Mouse (Mus musculus) hindbrain, embryonic 15.5 days (tissue): ENCODE data around the gene Inip. TPM values are rescaled to one million over a fixed set of nuclear protein-coding genes. Genes with fewer than 3 reads are reported as not detected.

ENCODE experiments used
- ATAC-seq: fragments of 200-750 bp; cut with Nextera tagmentation; 2 replicates; pipeline ENCODE4 v1.8.0; 2017; ENCODE audit warnings: low read depth, moderate number of reproducible peaks, moderate TSS enrichment; ENCODE audit not compliant: low FRiP score
- H3K27ac ChIP-seq: fragments of 300-500 bp; sonication (generic); replicated peaks from 2 replicates; pipeline ENCODE4 v1.5.1; 2015; ENCODE audit warnings: mild to moderate bottlenecking, inconsistent platforms
- H3K27me3 ChIP-seq: fragments of 300-500 bp; sonication (generic); 2 replicates; pipeline ENCODE4 v1.6.1; 2015; ENCODE audit warnings: control low read depth, inconsistent platforms
- H3K36me3 ChIP-seq: fragments of 300-500 bp; sonication (generic); 2 replicates; pipeline ENCODE4 v1.6.1; 2015; ENCODE audit warnings: control low read depth, inconsistent platforms
- H3K4me1 ChIP-seq: fragments of 300-500 bp; sonication (generic); replicated peaks from 2 replicates; pipeline ENCODE4 v1.6.1; 2015; ENCODE audit warnings: control low read depth, inconsistent platforms
- H3K4me2 ChIP-seq: fragments of 300-500 bp; sonication (generic); 2 replicates; pipeline ENCODE4 v1.6.1; 2015; ENCODE audit warnings: moderate library complexity, mild to moderate bottlenecking, inconsistent platforms
- H3K4me3 ChIP-seq: fragments of 300-500 bp; sonication (generic); 2 replicates; pipeline ENCODE4 v1.5.1; 2015; ENCODE audit warnings: mild to moderate bottlenecking, inconsistent platforms
- H3K9ac ChIP-seq: fragments of 300-500 bp; sonication (generic); 2 replicates; pipeline ENCODE4 v1.6.1; 2015; ENCODE audit warnings: inconsistent platforms
- H3K9me3 ChIP-seq: fragments of 300-500 bp; sonication (generic); 2 replicates; pipeline ENCODE4 v1.6.1; 2016; ENCODE audit warnings: control low read depth, inconsistent platforms
- WGBS: fragments of 180-500 bp; shearing (Covaris S2); methylation state at CpG from one replicate; pipeline ENCODE4 v1.1.7; 2015; 5-methylcytosine and 5-hydroxymethylcytosine counted together
- polyA plus RNA-seq: library from polyadenylated mRNA; unstranded; fragments of >200 nt; fragmentation: Nextera tagmentation; extraction: Ambion mirVana; gene quantifications from 2 replicates; pipeline ENCODE4 v1.2.1, GENCODE M21; 2015

The Inip gene
- 53.3 and 53.8 TPM in 2 replicates for polyA plus RNA-seq

DNA sequence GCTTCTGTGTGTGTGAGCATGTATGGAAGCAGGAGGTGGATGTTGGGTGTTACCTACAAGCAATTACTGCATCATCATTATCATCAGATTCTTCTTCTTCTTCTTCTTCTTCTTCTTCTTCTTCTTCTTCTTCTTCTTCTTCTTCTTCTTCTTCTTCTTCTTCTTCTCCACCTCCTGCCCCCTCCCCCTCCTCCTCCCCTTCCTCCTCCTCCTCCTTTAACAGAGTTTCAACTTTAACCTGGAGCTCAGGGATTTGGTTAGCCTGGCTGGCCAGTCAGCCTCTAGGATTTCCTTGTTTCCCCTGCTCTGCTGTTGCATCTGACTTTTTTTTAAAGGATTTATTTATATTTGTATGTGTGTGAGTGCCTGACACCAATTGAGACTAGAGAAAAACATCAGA lies at the start of gene Inip:
Inip (minus strand) TSS at position 101 of the 400 bp plus-strand sequence.
- Histone ChIP-seq H3K9me3 (no peaks in the 10 kb centered on the region), H3K27ac (no peak within 1 kb of the TSS), H3K4me2 (no peak within 1 kb of the TSS), H3K4me1 (peaks cover 6% of the 10 kb centered on the region; the same call in 1 of the 2 replicates), H3K9ac (no peak within 1 kb of the TSS), H3K36me3 (no peaks in the 10 kb centered on the region), H3K4me3 (no peak within 1 kb of the TSS), H3K27me3 (no peaks in the 10 kb centered on the region)
- ATAC-seq = no peak

DNA sequence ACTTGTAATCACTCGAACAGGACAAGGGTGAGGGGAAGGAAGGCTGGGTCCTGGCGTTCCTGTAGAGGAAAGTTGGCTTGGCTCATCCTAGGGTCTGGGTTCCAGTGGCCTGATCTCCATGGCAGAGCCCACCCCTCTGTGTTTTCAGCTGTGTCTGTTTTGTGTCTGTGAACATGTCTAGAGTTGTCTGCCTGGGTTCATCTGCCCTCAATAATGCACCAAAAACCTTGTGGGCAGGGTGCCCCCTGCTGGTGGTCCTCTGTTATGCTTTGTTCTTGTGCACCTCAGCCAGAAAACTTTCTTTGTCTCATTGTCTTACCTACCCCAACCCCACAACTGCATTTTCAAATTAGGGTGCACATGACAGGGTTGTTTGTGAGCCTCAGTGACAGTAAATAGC lies 48.8 kb upstream of the Inip start:
- no peak for ATAC-seq
- H3K27ac ChIP-seq = no peak overlapping the region
- 71% methylated on average over 2 of the region's 2 CpGs for WGBS

DNA sequence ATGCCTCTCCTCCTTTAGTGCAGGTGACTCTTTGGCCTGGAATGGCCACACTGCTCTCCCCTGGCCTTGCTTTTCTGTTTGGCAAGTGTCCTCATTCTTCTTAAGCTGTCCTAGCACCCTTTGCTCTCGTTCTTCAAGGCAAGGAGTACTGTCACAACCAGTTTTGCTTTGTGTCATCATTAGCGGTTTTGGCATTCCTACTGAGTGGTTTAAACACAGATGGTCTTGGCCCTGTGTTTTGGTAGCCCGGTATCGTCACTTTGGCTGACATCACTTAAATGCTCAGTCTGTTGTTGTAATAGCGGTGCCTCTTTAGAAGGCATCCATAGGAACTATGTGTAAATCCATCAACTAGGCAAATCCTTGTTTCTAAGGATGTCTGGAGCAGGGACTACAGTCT lies 46.1 kb upstream of the Inip start:
- ATAC-seq = no peak
- WGBS = 86% methylated on average over 5 of the region's 5 CpGs
- Histone ChIP-seq H3K4me1 (peaks cover 16% of the 10 kb centered on the region), H3K4me3 (no peak overlapping the region), H3K9ac (no peak overlapping the region), H3K27ac (no peak overlapping the region), H3K27me3 (no peaks in the 10 kb centered on the region), H3K36me3 (no peaks in the 10 kb centered on the region), H3K9me3 (no peaks in the 10 kb centered on the region), H3K4me2 (no peak overlapping the region)

More for the DNA sequence above, 48.8 kb upstream of the Inip start:
- Histone ChIP-seq H3K9ac (no peak overlapping the region), H3K4me3 (no peak overlapping the region), H3K9me3 (no peaks in the 10 kb centered on the region), H3K4me1 (peaks cover 12% of the 10 kb centered on the region), H3K4me2 (no peak overlapping the region), H3K36me3 (no peaks in the 10 kb centered on the region), H3K27me3 (no peaks in the 10 kb centered on the region)

DNA sequence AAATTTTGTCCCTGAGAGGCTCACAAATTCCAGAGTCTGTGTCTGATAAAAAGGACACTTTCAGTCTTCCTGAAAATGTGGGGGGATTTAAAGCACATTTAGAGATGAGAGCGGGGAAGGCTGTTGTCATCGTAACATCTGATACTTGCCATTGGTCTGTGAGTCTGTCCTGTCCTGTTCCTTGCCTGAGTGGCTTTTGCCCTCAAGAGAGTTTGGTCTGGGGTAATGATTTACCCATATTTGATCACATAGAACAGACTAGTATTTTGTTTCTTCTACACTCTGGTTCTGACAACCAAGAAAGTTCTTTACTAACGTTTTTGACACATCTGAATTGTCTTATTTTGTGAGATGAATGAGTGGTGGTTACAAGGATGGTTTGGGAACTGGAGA lies 43.9 kb upstream of the Inip start:
- no peak overlapping the region for H3K9ac ChIP-seq
- no peak overlapping the region for H3K4me3 ChIP-seq
- no peaks in the 10 kb centered on the region for H3K27me3 ChIP-seq
- H3K9me3 ChIP-seq = no peaks in the 10 kb centered on the region
- ATAC-seq = no peak
- peaks cover 12% of the 10 kb centered on the region for H3K4me1 ChIP-seq
- no peaks in the 10 kb centered on the region for H3K36me3 ChIP-seq
- no peak overlapping the region for H3K27ac ChIP-seq
- 95% methylated on average over 3 of the region's 3 CpGs for WGBS
- H3K4me2 ChIP-seq = no peak overlapping the region

DNA sequence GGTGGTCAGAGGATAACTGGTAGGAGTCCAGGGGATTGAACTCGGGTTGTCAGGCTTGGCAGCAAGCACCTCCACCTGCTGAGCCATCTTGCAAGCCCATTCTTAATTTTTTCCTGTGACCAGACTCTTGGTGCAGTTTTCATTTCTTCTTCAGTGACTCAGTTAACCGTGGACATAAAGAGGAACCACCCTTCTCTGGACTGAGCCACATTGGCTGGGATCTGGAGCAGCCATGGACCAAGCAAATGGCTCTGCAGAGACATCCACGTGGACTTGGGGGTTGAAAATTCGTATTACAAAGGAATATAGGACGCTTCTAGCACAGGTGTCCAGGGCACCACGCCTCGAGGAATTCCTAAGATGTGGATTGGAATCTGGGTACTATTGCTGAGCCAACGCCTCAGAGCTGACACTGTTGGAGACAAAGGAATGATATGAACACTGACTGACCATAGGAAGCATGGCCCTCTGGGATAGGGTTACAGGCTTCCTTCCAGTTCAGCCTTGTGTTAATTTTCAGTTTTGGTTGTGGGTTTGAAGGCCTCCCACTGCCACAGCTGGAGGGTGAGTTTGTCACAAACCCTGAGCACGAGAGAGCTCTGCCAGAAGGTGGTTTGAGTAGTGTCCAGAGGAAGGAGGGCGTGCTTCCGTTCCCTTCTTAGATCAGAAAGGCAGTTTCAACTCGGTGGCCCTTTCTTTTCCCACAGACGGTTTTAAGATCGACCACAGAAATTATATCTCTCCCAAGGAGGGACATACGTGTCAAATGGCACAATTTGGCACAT lies 43.3 kb upstream of the Inip start:
- no peak overlapping the region for H3K27ac ChIP-seq
- no peaks in the 10 kb centered on the region for H3K27me3 ChIP-seq
- no peak overlapping the region for H3K9ac ChIP-seq
- H3K4me1 ChIP-seq = peaks cover 10% of the 10 kb centered on the region
- 91% methylated on average over 15 of the region's 15 CpGs for WGBS
- no peaks in the 10 kb centered on the region for H3K36me3 ChIP-seq
- no peaks in the 10 kb centered on the region for H3K9me3 ChIP-seq
- no peak overlapping the region for H3K4me2 ChIP-seq
- no peak overlapping the region for H3K4me3 ChIP-seq
- no peak for ATAC-seq

DNA sequence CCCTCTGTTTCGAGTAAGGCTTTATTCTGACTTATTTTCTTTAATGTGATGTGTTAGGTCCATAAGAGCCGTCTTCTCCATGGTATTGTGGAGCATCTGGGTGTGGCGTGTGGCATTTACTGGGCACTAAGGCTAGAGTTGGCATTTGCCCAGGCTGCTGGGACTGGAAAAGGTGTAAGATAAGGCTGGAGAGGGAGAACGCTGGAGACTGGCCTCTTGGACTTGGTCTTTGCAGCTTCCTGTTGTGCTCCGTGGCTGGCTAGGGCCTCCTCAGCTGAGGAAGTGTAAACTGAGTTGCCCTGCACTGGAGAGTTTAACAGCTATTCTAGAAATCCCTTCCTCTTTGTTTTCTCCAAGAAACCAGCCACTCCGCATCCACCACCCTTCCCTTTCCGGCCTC lies 36.3 kb upstream of the Inip start:
- no peak overlapping the region for H3K4me2 ChIP-seq
- no peak overlapping the region for H3K27ac ChIP-seq
- no peaks in the 10 kb centered on the region; the same call in 1 of the 2 replicates for H3K36me3 ChIP-seq
- no peaks in the 10 kb centered on the region for H3K27me3 ChIP-seq
- ATAC-seq = no peak
- H3K9me3 ChIP-seq = no peaks in the 10 kb centered on the region
- WGBS = 87% methylated on average over 7 of the region's 7 CpGs
- H3K4me3 ChIP-seq = no peak overlapping the region
- H3K4me1 ChIP-seq = peaks cover 13% of the 10 kb centered on the region
- H3K9ac ChIP-seq = no peak overlapping the region

DNA sequence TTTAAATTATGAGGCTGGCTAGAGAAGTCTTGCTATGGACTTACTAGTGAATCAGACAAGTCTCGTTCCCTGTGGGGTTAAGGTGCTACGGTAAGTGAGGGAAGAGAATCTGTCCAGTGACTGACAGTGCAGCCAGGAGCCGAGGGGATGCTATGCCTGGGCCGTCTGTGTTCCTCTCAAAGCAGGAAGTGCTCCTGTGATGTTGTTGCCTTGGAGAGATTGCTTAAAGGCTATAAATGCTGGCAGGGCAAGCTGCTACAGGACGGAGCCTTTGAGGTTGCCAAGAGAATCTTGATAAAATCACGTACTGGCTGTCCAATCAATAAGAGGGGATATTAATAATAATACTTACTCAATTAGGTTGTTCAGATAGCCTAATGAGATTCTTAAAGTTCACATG lies 31.4 kb upstream of the Inip start:
- H3K4me1 ChIP-seq = no peaks in the 10 kb centered on the region
- H3K36me3 ChIP-seq = no peaks in the 10 kb centered on the region; the same call in 1 of the 2 replicates
- no peak overlapping the region for H3K4me3 ChIP-seq
- H3K9me3 ChIP-seq = no peaks in the 10 kb centered on the region
- H3K4me2 ChIP-seq = no peak overlapping the region
- no peak overlapping the region for H3K9ac ChIP-seq
- no peak overlapping the region for H3K27ac ChIP-seq
- 62% methylated on average over 6 of the region's 6 CpGs for WGBS
- H3K27me3 ChIP-seq = no peaks in the 10 kb centered on the region
- ATAC-seq = no peak

DNA sequence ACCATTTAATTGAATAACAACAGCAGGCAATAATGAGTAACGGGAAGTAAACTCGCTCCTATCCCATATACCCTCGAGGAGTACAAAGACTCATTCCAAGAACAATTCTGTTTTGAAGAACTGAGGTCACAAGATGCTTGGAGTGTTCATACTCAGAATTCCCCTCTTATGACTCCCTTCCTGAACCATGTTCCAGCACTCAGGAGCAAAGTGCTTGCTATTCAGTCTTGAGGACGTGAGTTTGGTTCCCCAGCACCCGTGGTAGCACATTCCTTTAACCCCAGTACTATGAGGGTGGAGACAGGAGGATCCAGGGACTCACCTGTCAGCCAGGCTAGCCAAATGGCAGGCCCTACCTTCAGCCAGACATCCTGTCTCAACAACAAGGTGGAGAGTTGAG lies 29.6 kb upstream of the Inip start:
- H3K9me3 ChIP-seq = no peaks in the 10 kb centered on the region

DNA sequence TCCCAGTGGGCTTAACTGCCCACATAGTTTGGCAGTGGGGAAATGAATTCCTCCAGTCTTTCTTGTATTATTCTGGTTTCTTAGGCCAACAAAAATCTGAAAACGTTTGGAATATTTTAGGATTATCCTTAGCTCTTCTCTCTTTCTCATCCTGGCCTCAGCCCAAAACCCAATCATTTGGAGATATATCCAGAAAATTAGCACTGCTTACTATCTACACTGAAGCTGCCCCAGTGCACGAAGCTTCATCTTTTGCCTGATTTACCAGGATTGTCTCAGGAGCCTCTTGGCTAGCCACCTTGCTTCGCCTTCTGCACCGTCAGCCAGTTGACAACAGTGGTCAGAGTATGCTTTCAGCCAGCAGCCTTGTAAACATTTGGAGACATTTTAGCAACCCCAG lies 27.7 kb upstream of the Inip start:
- no peak overlapping the region for H3K9ac ChIP-seq
- 84% methylated on average over 4 of the region's 4 CpGs for WGBS
- no peak overlapping the region for H3K27ac ChIP-seq

More for the DNA sequence above, 29.6 kb upstream of the Inip start:
- no peak for ATAC-seq
- no peak overlapping the region for H3K27ac ChIP-seq
- H3K4me3 ChIP-seq = no peak overlapping the region
- WGBS = 88% methylated on average over 5 of the region's 5 CpGs
- H3K4me1 ChIP-seq = 0 out of 2 replicates have a peak, but pooled peaks cover under 1% of the 10 kb centered on the region
- no peaks in the 10 kb centered on the region; the same call in 1 of the 2 replicates for H3K36me3 ChIP-seq
- no peaks in the 10 kb centered on the region for H3K27me3 ChIP-seq
- H3K4me2 ChIP-seq = no peak overlapping the region
- no peak overlapping the region for H3K9ac ChIP-seq

DNA sequence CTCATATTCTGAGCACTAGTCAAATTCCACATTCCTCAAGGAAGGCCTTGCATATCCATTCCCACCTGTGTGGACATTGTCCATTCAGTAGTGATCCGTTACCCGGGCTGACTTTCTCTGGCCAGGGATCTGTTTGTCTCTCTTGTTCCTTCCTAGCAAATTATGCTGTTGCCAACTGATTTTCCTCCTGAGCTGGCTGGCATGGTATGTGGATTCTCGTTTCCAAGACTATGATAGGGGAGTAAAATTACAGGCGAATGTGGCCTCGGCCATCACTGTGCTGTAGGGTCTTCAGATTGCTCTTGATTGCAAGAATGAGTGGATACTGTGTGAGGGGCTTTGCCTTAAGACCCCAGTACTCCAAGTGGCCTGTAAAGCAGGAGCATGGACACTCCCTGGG lies 25.0 kb upstream of the Inip start:
- Histone ChIP-seq H3K4me2 (no peak overlapping the region), H3K9me3 (no peaks in the 10 kb centered on the region), H3K27me3 (no peaks in the 10 kb centered on the region), H3K36me3 (no peaks in the 10 kb centered on the region), H3K27ac (no peak overlapping the region), H3K4me1 (0 out of 2 replicates have a peak, but pooled peaks cover 9% of the 10 kb centered on the region), H3K4me3 (no peak overlapping the region), H3K9ac (no peak overlapping the region)
- WGBS = 82% methylated on average over 5 of the region's 5 CpGs
- no peak for ATAC-seq

More for the DNA sequence above, 27.7 kb upstream of the Inip start:
- H3K4me2 ChIP-seq = no peak overlapping the region
- 0 out of 2 replicates have a peak, but pooled peaks cover 5% of the 10 kb centered on the region for H3K4me1 ChIP-seq
- ATAC-seq = no peak
- H3K4me3 ChIP-seq = no peak overlapping the region
- no peaks in the 10 kb centered on the region for H3K36me3 ChIP-seq
- no peaks in the 10 kb centered on the region for H3K9me3 ChIP-seq
- H3K27me3 ChIP-seq = no peaks in the 10 kb centered on the region

DNA sequence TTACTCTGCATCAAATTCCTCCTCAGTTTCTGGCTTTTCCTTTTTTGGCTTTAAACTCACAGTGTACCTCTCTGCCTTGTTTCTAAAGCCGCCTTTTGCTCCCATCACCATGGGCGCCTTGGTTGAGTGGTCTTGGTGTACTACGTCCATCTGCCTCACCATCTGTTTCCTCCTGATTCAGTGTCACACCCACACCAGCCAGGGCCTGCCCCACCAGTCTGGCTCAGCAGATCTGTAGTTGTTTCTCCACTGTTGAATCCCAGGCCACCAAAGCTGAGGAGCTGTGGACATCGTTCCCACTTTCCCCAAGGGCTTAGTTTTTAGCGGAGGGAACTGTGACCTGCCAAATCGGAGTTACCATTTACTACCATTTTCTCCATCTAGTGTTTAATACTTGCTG lies 24.2 kb upstream of the Inip start:
- H3K4me3 ChIP-seq = no peak overlapping the region
- H3K36me3 ChIP-seq = no peaks in the 10 kb centered on the region
- H3K27ac ChIP-seq = no peak overlapping the region
- H3K27me3 ChIP-seq = no peaks in the 10 kb centered on the region
- no peak overlapping the region for H3K4me2 ChIP-seq
- no peaks in the 10 kb centered on the region for H3K9me3 ChIP-seq
- WGBS = 67% methylated on average over 6 of the region's 6 CpGs
- 0 out of 2 replicates have a peak, but pooled peaks cover 9% of the 10 kb centered on the region for H3K4me1 ChIP-seq
- no peak overlapping the region for H3K9ac ChIP-seq
- ATAC-seq = 0 out of 2 replicates have a peak, but pooled peaks have one; percentile 60

DNA sequence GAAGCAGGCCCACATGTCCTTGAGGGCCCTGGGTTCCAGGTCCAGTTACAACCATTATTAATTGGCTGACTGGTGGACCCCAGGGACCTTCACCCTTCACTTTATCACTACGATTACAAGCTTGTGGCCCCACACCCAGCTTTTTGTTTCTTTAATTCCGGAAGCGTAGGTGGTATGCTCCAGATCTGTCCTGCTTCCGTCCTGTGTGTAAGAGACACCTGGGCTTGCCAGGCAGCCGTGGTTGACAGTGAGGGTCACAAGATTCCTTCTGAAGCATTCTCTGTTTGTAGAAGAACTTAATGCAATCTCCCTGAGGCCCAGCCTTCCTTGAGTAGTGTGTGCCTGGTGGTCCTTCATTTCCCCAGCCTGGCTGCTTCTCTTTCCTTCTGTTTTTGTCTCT lies 23.5 kb upstream of the Inip start:
- H3K4me1 ChIP-seq = peaks cover 9% of the 10 kb centered on the region; the same call in 1 of the 2 replicates
- H3K36me3 ChIP-seq = no peaks in the 10 kb centered on the region
- ATAC-seq = no peak
- H3K9me3 ChIP-seq = no peaks in the 10 kb centered on the region
- 92% methylated on average over 5 of the region's 5 CpGs for WGBS
- H3K4me3 ChIP-seq = no peak overlapping the region
- no peaks in the 10 kb centered on the region for H3K27me3 ChIP-seq
- no peak overlapping the region for H3K4me2 ChIP-seq
- H3K9ac ChIP-seq = no peak overlapping the region
- H3K27ac ChIP-seq = no peak overlapping the region
